In genomic region chr2:164832032-164832747, GRCm38 (mm10) we compare ENCODE assay signal across 8 mouse cellular contexts. TPM values are rescaled to one million over a fixed set of nuclear protein-coding genes. Genes with fewer than 3 reads are reported as not detected.
DNase-seq lines count a peak whose midpoint lies in the region; ATAC-seq lines count a peak whose summit lies in the region.

No protein-coding gene starts in this region.

- no peak for DNase-seq in kidney, adult 9 months
- DNase-seq in left cerebral cortex, postnatal 10 days (ENCODE audit: extremely low spot score in 1 of 2, low spot score in 2 of 2): no peak
- no peak for DNase-seq in layer of hippocampus, adult 18-20 months (ENCODE audit: low spot score in 2 of 2)
- no peak for DNase-seq in lung, postnatal 4 days

- peak overlapping the region; percentile 71 for H3K4me3 ChIP-seq in kidney, embryonic 15.5 days (replicated peaks)
- peak overlapping the region; percentile 83 for H3K4me3 ChIP-seq in brown adipose tissue, adult 24 weeks (ENCODE audit: insufficient read depth, low read depth, low read length)
- H3K4me3 ChIP-seq in hindbrain, embryonic 13.5 days: peak overlapping the region; percentile 69
- H3K4me3 ChIP-seq in midbrain, embryonic 15.5 days: peak overlapping the region; percentile 64

- H3K4me1 ChIP-seq in kidney, embryonic 15.5 days: peaks cover 25% of the 10 kb centered on the region
- peaks cover 7% of the 10 kb centered on the region; the same call in 1 of the 2 replicates for H3K4me1 ChIP-seq in brown adipose tissue, adult 24 weeks (ENCODE audit: control insufficient read depth, insufficient read depth, insufficient read length, low read length)
- peaks cover 27% of the 10 kb centered on the region for H3K4me1 ChIP-seq in hindbrain, embryonic 13.5 days (replicated peaks)
- peaks cover 26% of the 10 kb centered on the region for H3K4me1 ChIP-seq in midbrain, embryonic 15.5 days

- WGBS in kidney, embryonic 15.5 days: 57% methylated on average over 16 of the region's 16 CpGs
- WGBS in hindbrain, embryonic 13.5 days: 62% methylated on average over 16 of the region's 16 CpGs
- 63% methylated on average over 16 of the region's 16 CpGs for WGBS in midbrain, embryonic 15.5 days

- H3K9me3 ChIP-seq in kidney, embryonic 15.5 days (replicated peaks): no peaks in the 10 kb centered on the region
- H3K9me3 ChIP-seq in hindbrain, embryonic 13.5 days: no peaks in the 10 kb centered on the region
- H3K9me3 ChIP-seq in midbrain, embryonic 15.5 days: no peaks in the 10 kb centered on the region

- H3K9ac ChIP-seq in kidney, embryonic 15.5 days: peak overlapping the region; percentile 70; the same call in 1 of the 2 replicates
- H3K9ac ChIP-seq in hindbrain, embryonic 13.5 days: peak overlapping the region; percentile 83
- H3K9ac ChIP-seq in midbrain, embryonic 15.5 days: peak overlapping the region; percentile 75

- no peaks in the 10 kb centered on the region for H3K27me3 ChIP-seq in kidney, embryonic 15.5 days
- H3K27me3 ChIP-seq in hindbrain, embryonic 13.5 days: no peaks in the 10 kb centered on the region
- no peaks in the 10 kb centered on the region for H3K27me3 ChIP-seq in midbrain, embryonic 15.5 days (replicated peaks)

- H3K36me3 ChIP-seq in kidney, embryonic 15.5 days: peaks cover 41% of the 10 kb centered on the region
- peaks cover 30% of the 10 kb centered on the region for H3K36me3 ChIP-seq in hindbrain, embryonic 13.5 days
- 0 out of 2 replicates have a peak, but pooled peaks cover 4% of the 10 kb centered on the region for H3K36me3 ChIP-seq in midbrain, embryonic 15.5 days (replicated peaks)

- intact Hi-C loops in left cerebral cortex, postnatal 10 days (cut with DNase I): loop anchor here (2.0 kb wide), 1 partner anchor 47 kb away; the partner anchor contains the start of gene Pcif1

- H3K27ac ChIP-seq in kidney, embryonic 15.5 days: peak overlapping the region; percentile 84
- no peak overlapping the region for H3K27ac ChIP-seq in brown adipose tissue, adult 24 weeks (replicated peaks; ENCODE audit: low read depth, low read length)
- peak overlapping the region; percentile 73 for H3K27ac ChIP-seq in hindbrain, embryonic 13.5 days
- H3K27ac ChIP-seq in midbrain, embryonic 15.5 days: peak overlapping the region; percentile 82

- ATAC-seq in kidney, embryonic 15.5 days (replicated peaks; ENCODE audit: low FRiP score): no peak
- ATAC-seq in hindbrain, embryonic 13.5 days (ENCODE audit: low FRiP score): no peak; the same call in 1 of the 2 replicates
- ATAC-seq in midbrain, embryonic 15.5 days (replicated peaks): no peak

- peak overlapping the region; percentile 90 for H3K4me2 ChIP-seq in kidney, embryonic 15.5 days
- H3K4me2 ChIP-seq in hindbrain, embryonic 13.5 days: peak overlapping the region; percentile 98
- peak overlapping the region; percentile 100 for H3K4me2 ChIP-seq in midbrain, embryonic 15.5 days

RNA-seq across cellular contexts. Expression of gene Ctsa, which starts 0.5 kb away (rescaled TPM):
- polyA plus RNA-seq in kidney, embryonic 15.5 days (2015; fragmentation: Nextera tagmentation; extraction: Ambion mirVana): 160 and 170 TPM in 2 replicates
- polyA plus RNA-seq in brown adipose tissue, adult 24 weeks (2012; ENCODE audit: insufficient read depth, insufficient read length, missing spikeins): 44.9 and 55.0 TPM in 2 replicates
- polyA plus RNA-seq in hindbrain, embryonic 13.5 days (2015; fragmentation: Nextera tagmentation; extraction: Ambion mirVana): 101 and 109 TPM in 2 replicates
- 101 and 109 TPM in 2 replicates for polyA plus RNA-seq in midbrain, embryonic 15.5 days (2015; fragmentation: Nextera tagmentation; extraction: Ambion mirVana)
- total RNA-seq in left cerebral cortex, postnatal 10 days (2021): 10 to 100 TPM; 77.5 to 78.8 TPM
- total RNA-seq in layer of hippocampus, adult 18-20 months (2021): 100 to 1,000 TPM; 103 TPM

RNA-seq across cellular contexts. Expression of gene Neurl2, which starts 1.1 kb away (rescaled TPM):
- polyA plus RNA-seq in kidney, embryonic 15.5 days (2015; fragmentation: Nextera tagmentation; extraction: Ambion mirVana): 7.0 and 8.9 TPM in 2 replicates
- polyA plus RNA-seq in brown adipose tissue, adult 24 weeks (2012; ENCODE audit: insufficient read depth, insufficient read length, missing spikeins): 1.1 and 4.1 TPM in 2 replicates
- polyA plus RNA-seq in hindbrain, embryonic 13.5 days (2015; fragmentation: Nextera tagmentation; extraction: Ambion mirVana): 5.4 and 5.9 TPM in 2 replicates
- polyA plus RNA-seq in midbrain, embryonic 15.5 days (2015; fragmentation: Nextera tagmentation; extraction: Ambion mirVana): 6.4 and 6.6 TPM in 2 replicates
- 1 to 10 TPM; 5.4 to 6.7 TPM for total RNA-seq in left cerebral cortex, postnatal 10 days (2021)
- total RNA-seq in layer of hippocampus, adult 18-20 months (2021): 1 to 10 TPM; 2.5 to 3.0 TPM

RNA-seq across cellular contexts. Expression of gene Spata25, which starts 3.9 kb away (rescaled TPM):
- polyA plus RNA-seq in kidney, embryonic 15.5 days (2015; fragmentation: Nextera tagmentation; extraction: Ambion mirVana): 0.21 TPM in 1 of 2 replicates, not detected in the other
- not detected in 2 replicates for polyA plus RNA-seq in brown adipose tissue, adult 24 weeks (2012; ENCODE audit: insufficient read depth, insufficient read length, missing spikeins)
- polyA plus RNA-seq in hindbrain, embryonic 13.5 days (2015; fragmentation: Nextera tagmentation; extraction: Ambion mirVana): not detected in 2 replicates
- not detected in 2 replicates for polyA plus RNA-seq in midbrain, embryonic 15.5 days (2015; fragmentation: Nextera tagmentation; extraction: Ambion mirVana)
- total RNA-seq in left cerebral cortex, postnatal 10 days (2021): under 1 TPM in 1 of 2 experiments, not detected in 1; 0.58 TPM
- under 1 TPM in 1 of 2 experiments, not detected in 1; 0.43 TPM for total RNA-seq in layer of hippocampus, adult 18-20 months (2021)

RNA-seq across cellular contexts. Expression of gene Zswim1, which starts 9.7 kb away (rescaled TPM):
- 18.4 and 19.8 TPM in 2 replicates for polyA plus RNA-seq in kidney, embryonic 15.5 days (2015; fragmentation: Nextera tagmentation; extraction: Ambion mirVana)
- 4.1 and 5.3 TPM in 2 replicates for polyA plus RNA-seq in brown adipose tissue, adult 24 weeks (2012; ENCODE audit: insufficient read depth, insufficient read length, missing spikeins)
- polyA plus RNA-seq in hindbrain, embryonic 13.5 days (2015; fragmentation: Nextera tagmentation; extraction: Ambion mirVana): 23.9 and 24.3 TPM in 2 replicates
- 28.3 and 31.3 TPM in 2 replicates for polyA plus RNA-seq in midbrain, embryonic 15.5 days (2015; fragmentation: Nextera tagmentation; extraction: Ambion mirVana)
- 10 to 100 TPM; 19.6 to 20.3 TPM for total RNA-seq in left cerebral cortex, postnatal 10 days (2021)
- total RNA-seq in layer of hippocampus, adult 18-20 months (2021): 10 to 100 TPM; 22.7 to 26.3 TPM

RNA-seq across cellular contexts. Expression of gene Pltp, which starts 25.3 kb away (rescaled TPM):
- 35.6 and 38.7 TPM in 2 replicates for polyA plus RNA-seq in kidney, embryonic 15.5 days (2015; fragmentation: Nextera tagmentation; extraction: Ambion mirVana)
- polyA plus RNA-seq in brown adipose tissue, adult 24 weeks (2012; ENCODE audit: insufficient read depth, insufficient read length, missing spikeins): 59.0 and 82.5 TPM in 2 replicates
- polyA plus RNA-seq in hindbrain, embryonic 13.5 days (2015; fragmentation: Nextera tagmentation; extraction: Ambion mirVana): 123 and 127 TPM in 2 replicates
- polyA plus RNA-seq in midbrain, embryonic 15.5 days (2015; fragmentation: Nextera tagmentation; extraction: Ambion mirVana): 105 and 121 TPM in 2 replicates
- 10 to 100 TPM; 63.8 to 79.4 TPM for total RNA-seq in left cerebral cortex, postnatal 10 days (2021)
- 10 to 100 TPM; 77.0 to 77.9 TPM for total RNA-seq in layer of hippocampus, adult 18-20 months (2021)
